Mouse (Mus musculus) testis, adult 2 months (tissue): ENCODE results near the gene Zfp536.

Experiments
- CTCF ChIP-seq: fragments of 200-500 bp; IDR thresholded peaks from 2 replicates; pipeline ENCODE4 v1.5.1; 2012; ENCODE audit warnings: low read depth, mild to moderate bottlenecking, inconsistent platforms, low read length, moderate library complexity; ENCODE audit not compliant: control insufficient read depth, insufficient read depth, insufficient replicate concordance
- POLR2A ChIP-seq: fragments of 200-500 bp; IDR thresholded peaks from 2 replicates; pipeline ENCODE4 v1.6.1; 2012; ENCODE audit warnings: low read depth, mild to moderate bottlenecking, inconsistent platforms, low read length, moderate library complexity; ENCODE audit not compliant: control insufficient read depth

DNA sequence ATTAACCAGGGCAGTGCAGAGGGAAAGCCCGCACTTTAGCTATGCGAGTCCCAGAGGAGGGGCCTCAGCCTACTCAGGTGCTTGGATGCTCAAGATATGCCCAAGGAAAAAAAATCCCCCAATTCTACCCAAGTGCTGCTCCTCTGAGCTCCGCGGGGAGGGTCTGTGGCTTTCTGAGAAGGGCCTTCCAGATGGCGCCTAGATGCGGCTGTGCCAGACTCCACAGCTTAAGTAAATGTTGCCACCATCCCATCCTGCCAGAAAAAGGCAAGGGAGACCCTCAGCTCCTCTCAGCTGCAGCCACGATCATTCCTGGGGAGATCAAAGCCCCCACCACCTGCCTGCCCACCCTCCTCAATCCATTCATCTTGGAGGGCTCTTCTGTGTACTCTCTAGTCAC, 212.9 kb downstream of the Zfp536 start:
- TF ChIP-seq CTCF (no peak), POLR2A (no peak)
